Mouse (Mus musculus) thymus, adult 18-20 months (tissue): ENCODE results near the gene Bmp2k.

Experiments used
- DNase-seq, 2 experiments: peaks; one replicate each; pipeline ENCODE4 v3.0.0; 2022; ENCODE audit warnings: mixed read lengths in 2 of 2

Bmp2k gene

DNA sequence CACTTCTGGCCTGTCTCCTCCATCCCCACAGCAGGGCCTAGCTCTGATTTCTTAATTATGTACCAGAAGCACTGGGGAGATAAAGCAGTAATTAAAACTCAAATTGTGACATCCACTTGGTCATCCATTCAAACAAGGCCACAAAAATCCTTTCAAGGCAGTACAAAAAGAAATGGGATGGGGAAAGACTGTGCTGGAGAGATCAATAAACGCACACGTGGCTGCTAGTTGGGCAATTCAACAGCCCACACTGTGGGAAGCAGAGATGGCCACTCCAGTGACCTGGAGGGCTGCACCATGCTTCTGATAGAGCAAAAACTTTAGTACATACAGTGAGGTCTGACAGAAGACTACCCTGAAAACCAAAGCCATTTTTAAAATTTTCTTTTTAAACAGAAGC, 112.6 kb downstream of the Bmp2k start:
- DNase-seq, result no peak

DNA sequence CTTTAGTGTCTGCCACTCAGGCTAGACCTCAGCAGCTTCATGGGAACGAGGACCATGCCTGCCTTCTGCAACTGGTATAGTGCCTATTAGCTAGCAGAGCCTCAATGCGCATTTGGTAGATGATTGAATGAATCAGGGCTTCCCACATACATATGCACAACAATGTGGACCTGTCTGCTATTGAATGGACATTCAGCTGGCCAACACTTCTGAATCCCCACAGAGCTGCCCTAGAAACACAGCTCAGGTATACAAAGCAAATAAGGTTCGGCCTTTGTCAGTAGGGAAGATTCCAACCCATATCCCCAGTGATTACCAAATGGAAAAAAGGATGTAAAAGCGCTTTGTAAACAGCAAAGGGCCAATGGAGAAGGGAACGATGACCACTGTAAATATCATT, 113.2 kb downstream of the Bmp2k start:
- DNase-seq, result no peak

DNA sequence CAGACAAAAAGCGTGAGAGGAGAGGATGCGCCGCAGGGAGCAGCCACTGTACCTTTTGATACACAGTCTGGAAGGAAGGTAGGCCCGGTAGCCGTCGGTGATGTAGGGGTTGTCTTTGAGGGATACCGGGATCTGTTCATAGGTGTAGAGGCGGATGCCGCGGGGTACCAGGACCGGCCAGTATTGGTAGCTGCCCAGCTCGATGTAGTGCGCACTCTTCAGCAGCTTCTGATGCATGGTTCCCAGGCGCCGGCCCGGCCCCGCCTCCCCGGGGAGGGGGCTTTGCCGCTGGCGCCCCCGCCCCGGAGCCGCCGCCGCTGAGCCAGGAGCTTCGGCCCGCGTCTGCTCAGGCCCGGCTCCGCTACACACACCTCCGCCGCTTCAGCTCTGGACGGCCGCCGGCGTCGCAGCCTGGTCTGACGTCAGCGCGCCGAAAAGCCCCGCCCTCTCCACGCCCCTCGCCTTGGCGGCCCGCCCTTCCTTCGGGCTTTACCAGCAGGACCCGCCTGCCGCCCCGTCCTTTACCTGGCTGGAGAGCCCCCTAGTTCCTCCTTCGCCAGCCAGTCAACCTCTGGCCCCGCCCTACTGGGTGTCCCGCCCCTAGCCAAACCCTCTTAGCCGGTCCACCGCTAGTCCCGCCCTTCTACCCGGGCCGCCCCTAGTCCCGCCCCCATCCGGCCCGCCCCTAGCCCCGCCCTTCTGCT, 113.9 kb downstream of the Bmp2k start, which contains the start of gene Paqr3:
TSS of gene Paqr3 (minus strand) at position 390 of the 704 bp plus-strand sequence.
- peak; percentile 91 to 94 for DNase-seq

DNA sequence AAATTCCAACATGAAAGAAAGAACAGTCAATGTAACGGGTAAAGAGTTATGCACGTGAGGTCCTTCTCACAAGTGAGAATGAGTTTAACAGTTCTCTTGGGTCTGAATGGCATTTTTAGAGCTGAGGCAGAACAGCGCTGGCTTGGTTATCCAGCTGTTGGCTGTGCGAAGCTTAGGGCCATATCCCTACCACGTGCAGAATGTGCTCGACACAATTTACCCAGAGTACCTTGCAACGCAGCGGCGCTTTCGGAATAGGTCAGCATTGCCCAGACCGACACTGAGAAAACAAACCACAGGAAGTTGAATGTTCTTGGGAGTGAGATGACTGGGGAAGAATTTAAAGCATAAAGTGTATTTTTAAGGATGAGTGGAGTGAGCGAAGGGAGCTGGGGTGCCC, 127.5 kb downstream of the Bmp2k start:
- no peak for DNase-seq

DNA sequence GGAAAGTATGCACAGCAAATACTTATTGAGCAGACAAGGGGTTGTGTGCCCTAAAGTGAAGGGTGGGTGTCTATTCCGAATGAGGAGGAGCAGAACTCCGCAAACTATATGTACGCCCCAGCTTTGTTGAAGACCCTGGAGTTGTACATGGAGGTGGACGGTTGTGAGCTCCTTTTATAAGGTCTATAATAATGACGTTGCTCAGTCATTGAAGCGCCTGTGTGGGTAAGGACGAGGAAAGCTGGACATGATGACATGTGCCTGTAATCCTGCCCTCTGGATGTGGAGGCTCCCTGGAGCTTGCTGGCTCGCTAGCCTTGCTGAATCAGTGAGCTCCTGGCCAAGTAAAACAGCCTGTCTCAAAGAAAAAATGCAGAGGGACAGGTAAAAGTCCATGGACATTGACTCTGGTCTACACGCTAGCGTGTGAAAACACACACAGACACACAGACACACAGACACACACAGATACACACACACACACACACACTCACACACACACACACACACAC, 128.0 kb downstream of the Bmp2k start:
- DNase-seq, result no peak

DNA sequence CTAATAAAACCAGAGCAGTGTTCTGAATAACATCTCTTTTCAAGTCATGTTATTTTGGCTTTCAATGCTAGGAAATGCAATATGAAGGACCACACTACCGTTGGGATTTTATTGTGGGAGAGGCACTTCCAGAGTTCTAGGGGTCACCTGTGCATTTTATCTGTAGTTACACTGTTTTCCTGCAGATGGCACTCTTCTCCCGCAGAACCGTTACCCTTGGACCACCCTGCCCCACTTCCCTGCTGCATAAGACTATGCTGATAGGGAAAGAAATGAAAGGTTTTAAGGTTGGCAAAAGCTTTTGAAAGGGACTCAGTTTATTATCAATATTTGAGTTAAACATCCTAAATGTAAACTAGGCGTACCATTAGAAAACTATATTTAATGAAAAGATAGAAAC, 128.5 kb downstream of the Bmp2k start:
- no peak for DNase-seq

DNA sequence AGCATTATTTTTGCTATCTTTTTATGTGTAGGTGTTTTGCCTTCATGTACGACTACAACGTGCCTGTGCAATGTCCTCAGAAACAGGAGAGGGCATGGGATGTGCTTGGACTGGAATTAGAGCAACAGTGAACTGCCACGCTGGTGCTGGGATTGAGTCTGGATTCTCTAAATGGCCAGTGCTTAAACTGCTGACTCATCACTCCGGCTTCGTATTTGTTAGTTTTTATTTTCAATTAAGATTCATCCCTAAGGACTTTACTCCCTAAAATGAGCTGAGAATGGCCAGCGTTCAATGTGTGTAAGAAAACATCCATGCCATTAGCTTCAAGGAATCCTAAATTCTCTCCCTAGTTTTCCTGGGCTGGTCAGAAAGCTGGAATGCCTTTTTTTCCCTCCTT, 129.8 kb downstream of the Bmp2k start:
- no peak for DNase-seq

DNA sequence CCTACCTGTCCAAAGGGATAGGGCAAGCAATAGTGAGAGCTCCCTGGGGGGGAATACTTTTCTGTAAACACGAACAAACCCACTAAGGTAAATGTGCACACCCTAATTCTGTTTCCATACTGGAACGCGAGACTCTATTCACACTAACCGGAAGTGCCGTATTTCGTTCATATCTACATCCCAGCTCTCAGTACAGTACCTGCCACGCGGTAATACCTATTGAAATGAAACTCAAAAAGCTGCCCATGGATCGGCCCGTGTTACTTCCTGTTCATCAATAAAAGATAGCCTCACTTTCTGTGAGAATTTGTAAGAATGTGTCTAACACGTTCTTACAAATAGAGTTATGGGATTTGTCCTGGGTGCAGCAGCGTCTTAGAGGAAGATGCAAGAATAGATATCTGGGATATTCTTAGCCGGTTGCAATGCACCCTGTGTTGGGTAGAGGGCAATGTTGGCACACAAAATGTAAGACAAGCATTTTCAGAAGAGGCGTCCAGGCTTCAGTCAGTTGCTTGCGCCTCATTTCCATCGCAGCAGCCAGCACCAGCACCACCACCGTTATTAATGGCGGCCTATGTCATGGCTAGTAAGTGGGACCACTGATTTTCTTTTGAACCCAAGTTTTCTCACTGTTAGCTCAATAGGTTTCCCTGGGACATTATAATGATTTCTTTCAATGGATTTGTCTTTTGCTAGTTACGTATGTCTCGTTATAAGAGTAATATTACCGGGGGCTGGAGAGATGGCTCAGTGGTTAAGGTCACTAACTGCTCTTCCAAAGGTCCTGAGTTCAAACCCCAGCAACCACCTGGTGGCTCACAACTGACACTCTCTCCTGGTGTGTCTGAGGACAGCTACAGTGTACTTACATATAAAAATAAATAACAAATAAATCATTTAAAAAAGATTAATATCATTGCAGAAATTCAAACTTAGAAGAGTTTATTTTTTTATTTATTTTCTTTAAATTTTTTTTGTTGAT, 131.0 kb downstream of the Bmp2k start:
- no peak for DNase-seq

DNA sequence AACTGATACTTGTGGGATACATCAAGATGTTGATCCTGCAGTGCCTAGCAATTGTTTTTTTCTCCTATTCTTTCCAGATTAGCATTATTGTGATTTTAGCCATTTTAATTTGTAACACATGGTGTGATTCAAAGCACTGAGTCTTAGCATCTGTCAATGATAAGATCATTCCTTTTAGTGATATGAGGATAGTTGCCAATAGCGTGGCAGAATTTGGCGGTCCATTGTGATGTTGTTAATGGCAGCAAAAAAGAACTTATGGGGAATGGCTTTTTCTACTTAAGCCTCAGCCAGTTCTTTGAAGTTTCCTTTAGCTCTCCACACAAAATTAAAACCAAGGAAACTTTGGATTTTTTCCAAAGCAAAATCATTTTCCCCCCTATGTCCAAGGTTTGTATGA, 132.1 kb downstream of the Bmp2k start:
- no peak for DNase-seq

DNA sequence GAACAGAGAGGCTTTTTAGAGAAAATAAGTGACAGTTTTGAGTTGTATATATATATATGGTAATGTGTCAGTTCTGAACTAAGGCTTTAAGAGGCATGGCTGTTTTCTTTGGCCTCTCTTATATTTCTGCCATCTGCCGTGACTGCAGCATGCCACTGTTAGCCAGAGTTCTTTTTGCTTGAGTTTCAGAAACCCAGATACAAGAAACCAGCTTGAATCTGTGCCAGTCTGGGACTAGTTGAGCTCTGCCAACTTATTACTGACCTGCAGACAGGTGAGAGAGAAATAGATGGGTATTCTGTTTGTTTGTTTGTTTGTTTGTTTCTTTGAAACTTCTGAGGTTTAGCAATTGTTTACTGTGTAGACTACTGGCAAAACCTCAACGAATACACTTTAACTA, 137.8 kb downstream of the Bmp2k start:
- DNase-seq, result no peak
